Mouse (Mus musculus) brain, adult 2 months (tissue): ENCODE measurements around the gene Kdr.

Source experiments
- DNase-seq: peaks from one replicate; pipeline ENCODE4 v3.0.0; 2011; ENCODE audit warnings: low read depth, low spot score

The Kdr gene

DNA sequence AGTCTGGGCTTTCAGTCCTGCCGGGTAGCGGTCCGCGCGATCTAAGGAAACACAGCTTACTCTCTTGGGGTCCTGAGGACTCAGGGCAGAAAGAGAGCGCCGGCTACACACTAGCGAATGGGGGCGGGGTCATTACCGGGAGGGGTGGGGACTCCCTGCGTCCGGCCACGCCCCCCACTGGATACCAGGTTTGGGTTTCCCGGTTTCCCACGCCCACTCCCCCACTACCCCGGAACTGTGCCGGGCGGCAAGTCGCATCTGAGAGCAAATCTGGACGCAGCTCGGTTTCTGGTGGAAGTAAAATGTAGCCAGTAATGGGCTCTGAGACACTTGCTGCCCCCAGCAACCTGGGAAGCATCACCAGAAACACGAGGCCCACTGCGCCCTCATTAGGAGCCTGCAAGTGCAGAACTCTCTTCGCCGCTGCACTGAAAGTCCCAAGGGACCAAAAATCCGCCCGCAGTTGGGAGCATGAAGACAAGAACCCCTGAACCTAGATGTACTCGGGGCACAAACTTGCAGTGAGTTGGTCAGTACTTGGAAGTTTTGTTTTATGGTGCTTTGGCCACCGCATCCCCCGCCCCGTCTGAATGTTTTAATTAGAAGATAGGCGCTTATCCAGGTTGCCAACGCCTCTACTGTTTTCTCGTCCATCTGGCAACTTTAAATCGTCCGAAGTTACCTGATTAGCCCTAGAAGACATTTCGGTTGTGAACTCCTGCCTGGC is at the start of gene Kdr:
TSS of gene Kdr (minus strand) at position 85 of the 727 bp plus-strand sequence.
- DNase-seq, result peak; percentile 26

DNA sequence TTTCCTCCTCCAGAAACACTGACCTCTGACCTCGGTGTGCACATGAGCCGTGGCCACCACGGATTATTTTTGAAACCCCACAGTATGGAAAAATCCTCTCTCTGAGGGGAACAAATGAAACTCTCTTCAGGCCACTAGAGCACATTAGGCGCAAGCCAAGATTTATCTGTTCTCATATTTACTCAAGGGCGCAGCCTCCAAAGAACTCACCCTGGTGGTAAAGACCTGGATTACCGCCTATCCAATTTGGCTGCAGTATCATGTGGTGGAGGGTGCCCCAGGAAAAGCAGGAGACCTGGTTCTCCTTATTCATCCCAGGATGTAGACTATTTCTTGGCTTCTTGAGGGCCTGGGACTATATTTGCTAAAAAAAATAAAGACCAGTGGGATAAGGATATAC is 48.5 kb upstream of the Kdr start:
- no peak for DNase-seq

- DNase-seq, result peak; percentile 71
Measured at GRCm38 (mm10) chr5:76025996-76026665, 47.9 kb upstream of the Kdr start.

DNA sequence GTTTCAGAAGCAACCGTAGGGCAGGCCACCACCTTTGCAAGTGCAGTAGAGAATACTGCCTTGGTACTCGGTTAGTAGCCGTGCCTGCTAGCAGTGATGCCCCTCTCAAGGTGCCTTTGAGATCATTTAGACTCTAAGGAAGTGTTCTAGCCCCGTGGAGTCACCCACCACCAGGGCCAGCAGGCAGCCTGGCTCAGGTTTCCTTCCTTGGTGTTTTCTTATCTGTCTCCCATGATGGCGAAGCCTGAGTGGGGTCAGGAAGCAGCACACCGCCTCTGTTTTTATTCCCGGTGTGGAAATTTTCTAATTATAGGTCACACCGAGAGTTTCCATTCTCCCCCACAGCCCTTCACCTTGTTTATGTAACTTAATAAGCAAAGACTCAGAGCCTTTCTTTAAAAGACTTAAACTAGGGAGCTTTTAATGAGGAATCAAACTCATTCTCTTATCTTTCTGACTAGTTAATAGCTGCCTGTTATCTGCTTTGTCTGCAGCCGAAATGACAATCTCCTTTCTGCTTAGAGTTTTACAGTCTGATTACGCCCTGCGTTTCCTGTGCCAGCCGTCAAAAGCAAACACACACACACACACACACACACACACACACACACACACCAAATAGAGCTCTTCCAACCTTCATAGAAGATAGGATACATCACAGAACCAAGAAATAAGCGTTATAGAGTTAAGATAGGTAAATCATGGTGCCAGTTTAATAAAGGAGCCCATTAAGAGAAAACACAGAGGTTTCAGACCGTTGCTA is 44.9 kb upstream of the Kdr start:
- DNase-seq, result no peak

DNA sequence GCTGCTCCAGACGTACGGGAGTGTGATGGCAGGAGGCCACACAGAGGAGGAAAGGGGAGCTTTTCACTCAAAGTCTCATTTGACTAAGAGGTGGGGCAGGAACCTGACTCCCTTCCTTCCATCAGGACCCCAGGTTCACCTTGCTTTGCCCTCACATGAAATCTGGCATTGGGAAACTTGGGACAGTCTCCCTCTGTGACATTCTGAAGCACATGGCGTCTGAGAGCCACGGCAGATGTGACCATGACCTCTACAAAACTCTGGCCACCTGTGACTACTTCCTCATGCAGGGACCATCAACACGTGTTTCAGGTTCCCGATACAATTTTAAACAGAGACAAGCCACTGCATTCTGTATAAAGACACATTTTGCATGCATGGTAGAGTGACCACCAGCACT is 44.2 kb upstream of the Kdr start:
- no peak for DNase-seq

DNA sequence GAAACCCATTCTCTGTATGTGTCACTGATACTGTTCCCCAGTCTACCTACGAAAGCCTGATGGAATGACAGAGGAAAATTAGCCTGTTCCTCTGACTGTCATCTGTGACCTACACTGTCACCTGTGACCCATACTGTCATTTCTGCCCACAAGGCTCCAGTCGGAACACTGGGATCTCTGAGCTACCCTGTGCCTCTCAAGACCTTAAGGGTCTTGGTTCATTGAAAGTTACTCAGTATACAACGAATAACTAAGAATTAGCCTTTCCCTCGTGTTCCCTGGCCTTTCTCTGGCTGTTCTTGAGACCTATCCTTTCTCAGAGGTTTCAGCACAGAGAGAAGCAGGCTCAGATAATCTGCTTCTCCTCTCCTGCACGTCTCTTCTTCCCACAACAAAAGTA is 40.1 kb upstream of the Kdr start:
- no peak for DNase-seq

GRCm38 (mm10) chr5:76016086-76016485 is 37.8 kb upstream of the Kdr start:
- no peak for DNase-seq

- no peak for DNase-seq
Measured at GRCm38 (mm10) chr5:76013881-76014431, 35.7 kb upstream of the Kdr start.

- DNase-seq, result peak; percentile 13
Measured at GRCm38 (mm10) chr5:76006403-76006802, 28.1 kb upstream of the Kdr start.

DNA sequence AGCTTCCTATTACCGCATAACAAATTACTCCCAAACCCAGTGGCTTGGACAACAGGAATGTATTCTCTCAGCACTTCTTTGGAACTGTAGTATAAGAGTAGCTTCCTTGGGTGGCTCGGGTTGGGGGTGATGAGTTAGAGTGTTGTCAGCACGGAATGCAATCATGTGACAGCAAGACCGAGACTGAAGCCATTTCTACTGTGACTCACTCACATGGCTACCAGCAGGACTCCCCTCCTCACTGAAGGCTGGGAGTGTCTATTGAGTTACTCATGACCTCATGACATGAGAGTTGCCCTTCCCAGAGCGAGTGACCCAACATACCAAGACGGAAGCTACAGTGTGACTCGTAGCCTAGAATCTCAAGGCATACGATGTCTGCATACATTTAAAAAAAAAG is 12.0 kb upstream of the Kdr start:
- DNase-seq, result no peak

GRCm38 (mm10) chr5:75987530-75987929 is 9.3 kb upstream of the Kdr start:
- DNase-seq, result peak; percentile 48

GRCm38 (mm10) chr5:75980521-75981311 is 2.5 kb upstream of the Kdr start:
- no peak for DNase-seq

DNA sequence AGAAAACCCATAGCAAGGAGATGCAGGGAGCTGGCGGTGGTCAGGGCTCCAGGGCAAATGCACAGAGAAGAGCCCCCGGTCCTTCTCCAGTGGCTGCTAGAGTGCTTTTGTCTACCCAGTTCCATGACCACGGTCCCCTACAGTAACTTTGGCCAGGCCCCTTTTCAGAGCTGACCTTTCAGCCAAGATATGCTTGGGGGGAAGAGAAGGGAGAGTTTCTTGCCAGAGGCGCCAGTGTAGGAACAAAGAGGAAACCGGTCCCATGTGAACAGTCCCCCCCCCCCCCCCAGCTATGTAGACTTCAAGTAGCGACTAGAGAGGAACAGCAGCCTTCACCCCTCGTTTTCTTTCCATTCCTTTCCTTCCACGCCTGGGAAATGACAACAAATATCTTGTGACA is 850 bp upstream of the Kdr start:
- DNase-seq, result no peak

GRCm38 (mm10) chr5:75977441-75978373 is 551 bp downstream of the Kdr start:
- DNase-seq, result peak; percentile 31

DNA sequence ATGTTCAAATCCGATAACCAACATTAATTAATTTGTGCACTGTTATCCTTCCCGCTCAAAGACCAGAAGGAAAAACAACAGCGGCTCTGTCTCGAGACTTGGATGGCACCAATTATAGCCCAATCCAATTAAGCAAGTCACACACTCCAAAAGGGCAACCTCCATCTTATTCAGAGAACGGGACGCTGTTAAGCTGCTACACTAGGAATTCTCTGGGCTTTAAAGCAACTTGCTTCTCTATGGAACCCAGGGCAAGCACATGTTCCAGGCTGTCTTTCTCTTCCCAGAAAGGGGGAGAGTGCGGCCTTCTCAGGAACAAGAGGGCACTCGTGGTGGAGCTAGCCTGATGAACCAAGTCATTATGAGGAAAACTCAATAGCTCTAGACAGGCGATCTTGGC is 1.6 kb downstream of the Kdr start:
- DNase-seq, result no peak

DNA sequence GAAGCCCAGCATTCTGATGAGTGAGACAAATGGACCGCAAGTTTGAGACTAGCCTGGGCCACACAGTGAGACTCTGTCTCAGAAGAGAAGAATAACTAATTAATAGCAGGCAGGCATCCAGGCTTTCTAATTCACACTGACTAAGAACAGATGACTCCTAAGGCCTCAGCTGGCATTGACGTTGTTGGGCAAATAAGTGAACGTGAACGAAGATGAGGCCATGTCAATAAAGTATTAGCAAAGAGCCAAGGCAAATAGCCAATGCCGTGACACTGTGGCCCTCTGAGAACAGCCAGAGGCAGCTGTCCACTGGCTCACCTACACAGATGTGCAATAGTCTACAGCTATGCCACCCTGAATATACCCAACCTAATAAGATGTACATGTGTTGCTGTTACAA is 2.9 kb downstream of the Kdr start:
- DNase-seq, result no peak

DNA sequence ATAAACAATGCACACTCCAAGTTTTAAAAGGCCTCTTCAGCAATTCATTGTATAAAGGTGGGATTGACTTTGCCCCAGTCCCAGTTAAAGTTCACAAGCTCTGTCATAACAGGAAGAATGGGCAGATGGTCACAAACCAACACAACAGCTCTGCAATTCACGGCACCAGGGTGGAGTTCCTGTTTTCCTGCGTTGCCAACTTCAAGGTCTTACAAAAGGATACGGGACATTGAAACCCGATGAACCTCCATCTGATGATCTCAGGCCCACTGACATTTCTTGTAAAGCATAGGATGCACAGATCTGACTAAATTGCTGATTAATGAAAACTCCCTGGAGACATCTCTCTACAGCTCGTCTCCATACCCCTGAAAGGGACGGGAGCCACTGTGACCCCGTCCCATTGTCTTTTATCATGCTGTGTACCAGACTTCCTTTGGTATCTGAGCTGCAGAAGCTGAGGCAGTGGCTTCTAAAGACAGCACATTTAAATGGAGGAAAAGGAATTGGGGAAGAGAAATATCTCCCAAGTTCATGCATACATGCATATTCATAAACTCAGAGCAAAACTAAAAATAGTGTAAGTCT is 3.6 kb downstream of the Kdr start:
- DNase-seq, result no peak

GRCm38 (mm10) chr5:75969887-75970286 is 8.4 kb downstream of the Kdr start:
- DNase-seq, result no peak

GRCm38 (mm10) chr5:75962558-75962957 is 15.7 kb downstream of the Kdr start:
- DNase-seq, result no peak
